Mouse (Mus musculus) right cerebral cortex, postnatal 36 days (tissue): ENCODE measurements around the gene Tgfb1i1.

Experiments used
- DNase-seq, 2 experiments: peaks; one replicate each; pipeline ENCODE4 v3.0.0; 2022; ENCODE audit warnings: low spot score in 2 of 2, mixed read lengths in 1 of 2

Gene Tgfb1i1

DNA sequence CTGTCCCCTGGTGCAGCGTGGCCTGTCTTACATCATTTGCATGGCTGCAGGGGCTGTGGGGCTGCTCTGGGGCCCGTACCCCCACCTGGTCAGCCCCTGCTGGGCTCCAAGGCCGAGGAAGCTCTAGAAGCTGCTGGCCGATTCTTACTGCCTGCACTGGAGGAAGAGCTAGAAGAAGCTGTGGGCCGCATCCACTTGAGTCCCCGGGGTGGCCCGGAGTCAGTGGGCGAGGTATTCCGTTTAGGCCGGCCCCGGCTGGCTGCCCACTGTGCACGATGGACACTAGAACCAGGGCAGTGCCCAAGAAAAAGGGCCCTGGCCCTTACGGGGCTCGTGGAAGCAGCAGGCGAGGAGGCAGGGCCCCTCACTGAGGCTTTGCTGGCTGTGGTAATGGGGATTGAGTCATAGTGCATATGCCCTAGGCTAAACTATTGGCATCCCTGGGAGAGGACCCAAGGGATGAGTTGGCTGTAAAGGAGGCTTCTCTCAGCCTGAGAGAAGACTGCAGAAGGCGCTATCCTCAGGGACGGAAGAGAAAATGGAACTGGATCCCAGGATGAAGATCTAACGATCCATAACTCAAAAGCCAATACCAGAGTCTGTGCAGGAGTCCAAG, 2.1 kb upstream of the Tgfb1i1 start:
- no peak for DNase-seq

DNA sequence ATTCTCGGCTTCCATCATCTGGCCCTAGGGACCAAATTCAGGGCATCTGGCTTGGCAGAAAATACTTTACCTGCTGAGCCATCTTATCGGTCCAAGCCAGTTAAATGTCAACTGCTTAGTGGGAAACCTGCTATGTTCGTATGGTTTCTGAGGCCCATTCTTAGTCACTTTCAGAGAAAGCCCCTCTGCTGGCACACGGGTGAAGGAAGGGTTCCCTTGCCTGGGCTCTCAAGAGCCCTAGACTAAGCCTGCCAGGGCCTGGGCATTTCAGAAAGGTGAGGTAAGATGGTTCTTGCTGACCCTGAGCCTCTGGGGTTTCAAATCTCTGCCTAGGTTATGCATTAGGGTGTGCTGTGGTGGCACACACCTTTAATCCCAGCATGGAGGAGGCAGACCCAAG, 1.1 kb upstream of the Tgfb1i1 start:
- no peak for DNase-seq

DNA sequence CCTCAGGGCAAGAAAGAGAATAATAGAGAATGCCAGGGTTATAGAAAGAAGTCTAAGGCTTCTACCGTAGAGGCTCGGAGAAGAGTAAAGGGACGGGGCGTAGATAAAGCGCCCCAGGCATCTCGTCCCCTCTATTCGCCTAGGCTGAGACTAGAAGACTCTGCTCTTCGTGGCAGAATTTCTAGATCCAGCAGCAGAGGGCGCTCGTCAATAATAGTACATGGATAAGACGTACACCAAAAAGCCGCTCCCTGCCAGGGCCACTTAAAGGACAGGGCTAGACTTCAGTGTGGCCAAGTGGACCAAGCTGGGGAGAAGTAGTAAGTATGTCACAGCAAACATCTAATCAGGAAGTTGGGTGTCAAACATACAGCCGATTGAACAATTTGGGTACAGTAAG, 831 bp downstream of the Tgfb1i1 start:
- peak; percentile 73 to 85 for DNase-seq

DNA sequence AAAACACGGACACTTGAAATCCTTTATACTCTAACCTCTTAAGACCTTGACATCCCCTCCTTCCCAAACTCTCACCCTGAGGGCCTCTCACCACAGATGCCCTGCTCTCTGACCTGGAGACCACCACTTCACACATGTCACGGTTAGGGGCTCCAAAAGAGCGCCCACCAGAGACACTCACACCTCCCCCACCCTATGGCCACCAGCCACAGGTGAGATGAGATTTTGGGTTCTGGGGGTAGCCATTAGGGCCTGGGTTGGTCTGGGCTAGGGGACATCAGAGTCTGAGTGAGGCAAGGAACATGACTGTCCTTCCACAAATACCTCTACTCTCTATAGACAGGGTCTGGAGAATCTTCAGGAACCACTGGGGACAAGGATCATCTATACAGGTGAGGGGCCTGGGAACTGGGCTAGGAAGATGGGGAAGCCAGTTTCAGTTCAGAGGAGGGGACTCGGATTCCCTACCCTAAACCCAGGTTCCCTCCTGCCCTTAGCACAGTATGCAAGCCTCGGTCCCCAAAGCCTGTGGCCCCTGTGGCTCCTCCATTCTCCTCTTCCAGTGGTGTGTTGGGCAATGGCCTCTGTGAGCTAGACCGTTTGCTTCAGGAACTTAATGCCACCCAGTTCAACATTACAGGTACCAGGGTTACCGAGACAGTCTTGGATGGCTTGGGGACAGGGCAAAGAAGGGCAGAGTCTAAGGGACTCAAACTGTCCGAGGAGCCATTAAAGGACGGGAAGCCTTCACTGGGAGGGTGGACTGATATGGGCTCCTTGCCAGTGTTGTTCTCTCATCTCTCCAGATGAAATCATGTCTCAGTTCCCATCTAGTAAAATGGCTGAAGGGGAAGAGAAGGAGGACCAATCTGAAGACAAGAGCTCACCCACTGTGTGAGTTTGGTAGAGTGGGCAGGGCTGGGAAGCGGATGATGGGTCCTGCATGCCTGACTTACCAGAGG, 1.8 kb downstream of the Tgfb1i1 start:
- no peak for DNase-seq

DNA sequence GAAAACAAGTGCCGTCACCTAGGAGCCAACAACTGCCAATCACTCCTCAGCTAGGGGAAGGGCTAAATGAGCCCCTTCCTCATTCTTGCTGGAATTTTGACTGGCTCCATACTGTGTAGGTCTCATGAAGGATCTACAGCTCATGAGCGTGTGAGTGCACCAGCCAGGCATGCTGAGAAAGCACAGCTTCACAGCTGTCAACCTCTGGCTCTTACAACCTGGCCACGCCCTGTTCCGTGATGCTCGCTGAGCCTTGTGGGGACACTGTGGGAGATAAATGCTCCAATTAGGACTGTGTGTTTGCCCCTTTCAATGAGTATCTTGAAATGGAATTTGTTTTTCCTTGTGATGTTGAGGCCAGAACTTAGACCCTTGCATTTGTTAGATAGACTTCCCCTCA, 3.4 kb downstream of the Tgfb1i1 start:
- DNase-seq, result no peak

DNA sequence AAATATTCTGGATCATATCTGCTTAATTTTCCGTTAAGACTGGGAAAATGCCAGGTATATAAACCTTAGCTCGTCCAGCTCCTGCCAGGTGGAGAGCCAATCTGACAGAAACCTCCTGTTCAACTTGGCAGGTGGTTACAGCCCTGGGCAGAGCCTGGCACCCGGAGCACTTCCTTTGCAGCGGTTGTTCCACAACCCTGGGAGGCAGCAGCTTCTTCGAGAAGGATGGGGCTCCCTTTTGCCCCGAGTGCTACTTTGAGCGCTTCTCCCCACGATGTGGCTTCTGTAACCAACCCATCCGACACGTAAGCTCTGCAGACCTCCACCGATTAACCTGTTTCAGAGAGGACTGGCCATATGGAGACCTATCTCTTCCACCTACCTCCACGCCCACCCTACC, 5.3 kb downstream of the Tgfb1i1 start:
- no peak for DNase-seq

DNA sequence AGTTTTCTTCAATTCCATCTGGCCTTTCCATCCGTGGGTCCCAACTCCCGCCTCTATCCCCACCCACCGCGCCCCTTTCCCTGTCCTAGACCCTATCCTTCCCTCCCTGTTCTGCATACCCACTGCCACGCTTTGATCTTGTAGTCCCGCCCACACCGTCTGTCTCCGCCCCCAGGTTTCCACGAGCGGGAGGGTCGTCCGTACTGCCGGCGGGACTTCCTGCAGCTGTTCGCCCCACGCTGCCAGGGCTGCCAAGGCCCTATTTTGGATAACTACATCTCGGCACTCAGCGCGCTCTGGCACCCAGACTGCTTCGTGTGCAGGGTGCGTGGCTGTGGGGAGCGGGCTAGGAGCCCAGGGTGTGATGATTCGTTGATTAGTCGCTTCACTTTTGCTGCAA, 6.0 kb downstream of the Tgfb1i1 start:
- DNase-seq, result peak; percentile 75 to 77

DNA sequence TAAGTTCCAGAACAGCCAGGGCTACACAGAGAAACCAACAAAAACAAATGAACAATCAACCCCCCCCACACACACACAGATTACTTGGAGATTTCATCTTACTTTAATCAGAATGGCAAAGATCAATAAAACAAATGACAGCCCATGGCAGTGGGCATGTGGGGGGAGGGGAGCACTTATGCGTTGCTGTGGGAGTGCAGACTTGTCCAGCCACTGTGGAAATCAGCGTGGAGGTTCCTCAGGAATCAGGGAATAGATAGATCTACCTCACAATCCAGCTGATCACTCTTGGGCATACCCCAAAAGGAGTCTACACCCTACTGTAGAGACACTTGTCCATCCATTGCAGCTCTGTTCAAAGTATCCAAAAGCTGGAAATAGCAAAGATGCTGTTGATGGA, 8.4 kb downstream of the Tgfb1i1 start:
- DNase-seq, result no peak

DNA sequence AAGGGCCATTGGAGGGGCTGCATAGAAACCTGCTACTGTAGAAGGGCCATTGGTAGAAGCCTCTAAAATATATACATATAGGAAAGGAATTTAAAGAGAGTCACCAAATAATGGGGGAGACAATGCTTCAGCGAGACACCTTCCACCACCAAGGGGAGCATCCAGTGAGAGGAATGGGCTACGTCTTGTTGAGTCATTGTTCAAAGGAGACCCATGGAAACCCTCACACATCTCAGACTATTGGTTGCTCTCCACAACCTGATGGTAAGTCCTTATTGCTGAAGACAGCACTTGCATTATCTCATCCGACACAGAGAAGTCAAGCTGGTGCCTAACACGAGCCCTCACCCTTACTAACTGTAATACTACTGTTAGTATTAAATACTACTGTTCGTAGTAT, 9.1 kb downstream of the Tgfb1i1 start:
- DNase-seq, result no peak

DNA sequence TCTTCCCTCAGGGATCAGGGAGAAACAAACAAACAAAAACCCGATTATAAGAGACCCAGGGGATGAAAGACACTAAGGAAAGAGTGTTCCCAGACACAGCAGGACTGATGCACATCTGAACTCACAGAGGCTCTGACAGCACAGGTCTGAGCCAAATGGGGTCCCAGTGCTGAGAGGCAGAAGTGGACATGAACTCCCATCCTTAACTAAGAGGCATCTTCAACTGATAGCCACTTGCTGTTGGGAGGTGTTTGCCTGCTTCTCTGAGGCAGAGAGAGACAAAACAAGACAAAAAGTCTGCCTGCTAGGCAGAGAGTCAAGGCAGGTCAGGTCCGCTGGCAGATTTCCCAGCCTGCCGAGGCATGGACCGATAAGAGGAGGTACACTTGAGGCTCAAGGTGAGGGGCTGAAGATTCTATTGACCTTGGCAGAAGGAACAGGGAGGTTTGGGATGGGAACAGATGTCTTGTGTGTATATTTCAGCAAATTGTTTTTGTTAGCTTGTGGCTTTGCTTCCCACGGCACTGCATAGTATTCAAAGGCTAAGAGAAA, 10.2 kb downstream of the Tgfb1i1 start:
- no peak for DNase-seq

DNA sequence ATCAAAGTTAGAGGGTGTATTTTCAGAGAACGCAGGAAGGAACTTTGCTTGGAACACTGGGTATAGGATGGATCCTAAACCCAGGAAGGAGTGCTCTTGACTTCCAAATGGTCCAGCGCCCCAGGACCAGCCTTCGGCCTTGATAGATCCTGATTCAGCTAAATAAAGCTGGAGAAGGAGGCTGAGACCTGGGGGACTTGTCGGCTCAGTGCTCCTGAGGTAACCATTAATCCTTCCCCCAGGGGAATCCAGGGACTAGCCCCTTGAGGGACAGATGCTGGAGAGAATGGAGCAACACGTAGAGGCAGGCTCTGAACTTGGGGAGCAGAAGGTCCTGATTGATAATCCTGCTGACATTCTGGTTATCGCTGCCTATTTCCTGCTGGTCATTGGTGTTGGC, 18.8 kb downstream of the Tgfb1i1 start, which contains the start of gene Slc5a2:
Gene Slc5a2 (plus strand): TSS at position 247 of the 400 bp plus-strand sequence.
- no peak for DNase-seq

DNA sequence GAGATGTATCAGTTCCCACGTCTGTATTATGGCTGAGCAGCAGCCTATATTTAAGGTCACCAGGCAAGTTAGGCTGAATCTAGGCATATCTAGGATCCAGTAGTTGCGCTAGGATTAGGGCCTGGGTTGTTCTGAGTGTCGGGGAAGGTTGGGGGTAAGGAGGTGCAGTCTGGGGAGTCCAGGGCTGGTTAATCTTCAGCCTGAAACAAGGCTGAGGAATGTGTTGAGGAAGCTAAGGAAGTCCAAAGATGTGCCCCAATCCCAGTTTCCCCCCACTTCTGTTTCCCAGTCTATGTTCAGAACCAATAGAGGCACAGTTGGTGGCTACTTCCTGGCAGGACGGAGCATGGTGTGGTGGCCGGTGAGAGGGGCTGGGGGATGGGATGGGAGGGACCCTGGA, 19.4 kb downstream of the Tgfb1i1 start:
- DNase-seq, result no peak

DNA sequence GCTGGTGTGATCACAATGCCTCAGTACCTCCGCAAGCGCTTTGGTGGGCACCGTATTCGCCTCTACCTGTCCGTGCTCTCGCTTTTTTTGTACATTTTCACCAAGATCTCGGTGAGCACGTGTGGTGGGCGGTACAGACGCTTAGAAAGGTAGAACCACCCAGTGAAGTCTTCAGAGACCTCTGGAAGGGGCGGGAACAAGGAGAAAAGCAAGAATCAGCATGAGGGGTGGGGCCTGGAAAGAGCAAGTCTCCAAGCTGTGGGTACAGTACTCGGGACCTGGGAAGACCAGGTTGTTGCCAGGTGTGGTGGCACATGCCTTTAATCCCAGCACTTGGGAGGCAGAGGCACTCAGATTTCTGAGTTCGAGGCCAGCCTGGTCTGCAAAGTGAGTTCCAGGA, 20.8 kb downstream of the Tgfb1i1 start:
- no peak for DNase-seq

DNA sequence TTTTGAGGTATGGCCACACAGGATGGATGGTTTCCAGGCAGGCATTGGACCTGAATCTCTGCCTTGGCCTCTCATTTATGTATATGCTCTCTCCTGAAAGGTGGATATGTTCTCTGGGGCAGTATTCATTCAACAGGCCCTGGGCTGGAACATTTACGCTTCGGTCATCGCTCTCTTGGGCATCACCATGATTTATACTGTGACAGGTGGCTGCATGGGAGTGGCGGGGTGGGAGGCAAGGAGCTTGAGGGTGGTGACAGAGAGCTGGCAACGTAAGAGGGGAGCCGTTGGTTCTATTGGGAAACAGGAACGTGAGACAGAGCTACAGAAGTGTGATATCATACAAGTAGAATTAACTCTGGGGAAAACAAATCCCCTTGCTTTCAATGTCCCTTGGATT, 21.2 kb downstream of the Tgfb1i1 start:
- no peak for DNase-seq

DNA sequence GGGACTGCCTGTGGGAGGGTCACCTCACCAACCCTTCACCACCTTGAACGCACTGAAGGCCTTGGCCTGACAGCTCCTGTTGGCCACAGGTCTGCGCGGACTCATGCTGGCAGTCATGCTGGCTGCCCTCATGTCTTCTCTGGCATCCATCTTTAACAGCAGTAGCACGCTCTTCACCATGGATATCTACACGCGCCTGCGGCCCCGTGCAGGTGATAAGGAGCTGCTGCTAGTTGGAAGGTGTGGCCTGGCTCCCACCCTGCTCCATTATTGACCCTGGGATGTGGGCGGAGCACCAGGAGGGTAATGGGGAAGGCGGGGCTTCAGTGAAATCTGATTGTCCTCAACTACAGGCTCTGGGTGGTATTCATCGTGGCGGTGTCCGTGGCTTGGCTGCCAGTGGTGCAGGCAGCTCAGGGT, 23.8 kb downstream of the Tgfb1i1 start:
- no peak for DNase-seq

DNA sequence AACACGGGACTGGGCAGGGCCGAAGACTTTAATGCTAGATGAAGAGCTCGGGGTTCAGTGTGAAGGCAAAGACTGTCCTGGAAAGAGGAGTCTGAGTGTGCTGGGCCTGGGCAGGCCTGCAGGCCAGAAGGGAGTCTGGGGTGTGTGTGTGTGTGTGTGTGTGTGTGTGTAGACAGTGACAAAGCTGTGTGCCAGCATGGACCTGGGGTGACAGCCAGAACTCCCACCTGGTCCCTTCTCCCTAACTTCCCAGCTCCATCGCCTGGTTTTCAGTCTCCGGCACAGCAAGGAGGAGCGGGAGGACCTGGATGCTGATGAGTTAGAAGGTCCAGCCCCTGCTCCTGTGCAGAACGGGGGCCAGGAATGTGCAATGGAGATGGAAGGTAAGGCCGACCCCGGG, 24.9 kb downstream of the Tgfb1i1 start:
- DNase-seq, result no peak

DNA sequence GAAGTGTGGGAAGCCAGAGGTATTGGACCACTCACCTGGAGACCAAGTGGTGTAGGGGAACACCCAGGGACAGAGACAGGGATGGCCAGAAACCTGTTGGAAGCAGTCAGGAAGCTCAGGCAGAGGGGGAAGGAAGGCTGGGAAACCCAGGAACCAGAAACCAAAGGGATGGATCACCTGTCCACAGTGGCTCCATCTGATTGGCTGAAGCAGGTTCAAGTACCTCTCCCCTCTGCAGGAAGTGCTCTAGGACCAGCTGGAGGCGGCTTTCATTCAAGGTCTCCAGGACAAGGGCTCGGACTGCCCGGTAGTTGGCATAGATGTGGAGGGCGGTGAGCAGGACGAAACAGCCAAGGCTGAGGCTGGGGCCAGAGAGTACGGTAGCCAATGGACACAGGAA, 29.4 kb downstream of the Tgfb1i1 start:
- no peak for DNase-seq

DNA sequence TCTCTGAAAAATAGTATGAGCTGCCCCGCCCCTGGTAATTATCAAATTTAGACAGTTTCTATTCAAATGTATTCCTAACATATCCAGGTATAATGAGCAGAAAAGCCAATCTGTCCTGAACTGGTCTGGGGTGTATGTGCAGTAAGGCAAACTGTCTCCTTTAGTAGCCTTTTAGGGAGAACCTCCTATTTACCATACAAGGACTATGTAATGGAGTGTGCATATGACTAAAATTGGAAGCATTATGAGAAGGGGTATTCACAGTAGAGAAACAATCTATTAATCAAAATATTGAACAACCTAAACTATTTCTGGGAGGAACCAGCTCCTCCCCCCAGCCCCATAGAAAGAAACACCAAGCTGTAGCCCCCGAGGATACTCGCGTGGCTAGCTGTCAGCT, 33.1 kb downstream of the Tgfb1i1 start:
- no peak for DNase-seq

DNA sequence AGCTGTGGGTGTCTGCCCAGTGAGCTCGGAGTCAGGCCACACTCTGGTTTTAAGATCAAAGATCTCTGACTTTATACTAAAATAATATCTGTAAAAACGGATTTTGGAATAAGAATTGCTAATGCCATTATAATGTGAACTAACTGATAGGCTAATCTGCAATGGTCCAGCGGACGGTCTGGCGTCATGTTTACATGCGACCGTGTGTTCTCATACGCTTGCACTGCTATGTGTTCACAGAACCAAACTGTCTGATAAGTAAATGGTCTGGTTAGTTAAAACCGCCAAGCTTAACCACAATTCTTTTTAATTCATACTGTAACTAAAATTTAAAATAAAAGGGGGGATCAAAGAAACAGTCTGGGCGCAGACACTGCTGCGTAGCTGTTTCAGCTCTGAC, 35.2 kb downstream of the Tgfb1i1 start:
- DNase-seq, result no peak

DNA sequence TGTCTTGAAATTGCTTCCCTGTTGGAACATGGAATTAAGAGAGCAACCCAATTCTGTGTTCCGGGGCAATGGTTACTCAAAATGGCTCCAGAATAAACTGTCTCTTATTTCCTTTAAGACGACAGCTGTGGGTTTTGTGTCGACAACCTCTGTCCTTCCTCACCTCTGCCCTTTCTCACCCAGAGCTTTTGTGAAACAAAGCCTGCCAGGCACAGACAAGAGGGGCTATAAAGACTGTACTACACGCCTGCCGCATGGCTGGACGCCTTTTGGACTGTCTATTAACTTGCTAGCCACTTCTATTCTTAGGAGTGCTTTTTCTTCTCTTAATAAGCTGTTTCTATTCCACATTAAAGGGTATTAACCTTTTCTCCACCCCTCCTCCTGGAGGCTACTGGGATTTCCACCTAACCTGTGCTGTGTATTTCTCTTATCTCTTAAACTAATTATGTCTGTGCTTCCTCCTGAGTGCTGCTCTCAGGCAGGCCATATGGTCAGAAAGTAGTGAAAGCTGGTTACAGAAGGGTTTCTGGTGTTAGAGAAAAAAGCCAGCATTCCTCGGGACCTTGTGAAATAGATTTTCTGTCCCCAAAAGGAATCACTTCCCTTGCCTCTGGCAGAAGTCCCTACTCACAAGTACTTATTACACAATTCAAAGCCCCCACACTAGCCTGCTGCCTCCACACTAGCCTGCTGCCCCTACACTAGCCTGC, 36.1 kb downstream of the Tgfb1i1 start:
- no peak for DNase-seq

DNA sequence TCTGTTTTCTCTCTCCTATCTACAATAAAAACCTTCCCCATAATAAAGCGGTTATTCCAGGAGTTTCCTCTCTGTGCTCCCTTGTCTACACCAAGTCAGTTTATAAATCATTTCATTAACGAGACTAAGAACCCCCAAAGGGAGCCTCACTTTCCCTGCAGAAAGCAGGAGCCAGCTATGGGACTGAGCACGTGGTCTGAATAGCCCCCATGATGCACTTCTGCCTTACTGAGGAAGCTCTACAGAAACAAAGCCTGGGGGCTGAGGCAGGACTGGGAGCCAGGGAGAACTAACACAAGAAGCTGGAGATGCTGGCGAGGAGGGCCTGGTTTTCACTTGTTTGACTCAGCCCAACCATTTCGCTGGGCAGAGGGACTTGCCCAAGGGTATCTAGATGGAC, 37.4 kb downstream of the Tgfb1i1 start:
- no peak for DNase-seq

DNA sequence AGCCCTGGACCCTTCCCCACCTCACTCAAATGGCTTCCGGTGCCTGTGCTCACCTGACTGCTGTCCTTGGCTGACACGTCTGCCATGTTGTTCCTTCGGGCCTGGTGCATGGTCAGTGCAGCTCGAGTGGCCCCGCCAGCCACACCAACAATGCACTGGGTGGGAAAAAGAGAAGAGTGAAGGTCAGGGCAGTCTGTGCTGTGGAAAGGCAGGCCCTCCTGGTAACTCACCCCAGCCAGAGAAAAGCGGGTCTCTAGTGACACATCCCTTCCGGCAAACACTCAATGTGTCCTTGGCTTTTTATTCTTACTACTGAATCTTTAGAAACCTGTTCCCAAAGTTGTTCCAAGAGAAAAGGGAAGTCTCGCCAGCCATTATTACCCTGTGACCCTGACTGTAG, 38.4 kb downstream of the Tgfb1i1 start:
- DNase-seq, result no peak
